ENCODE assay signal across 8 mouse cellular contexts in genomic region chr13:100125258-100125643, GRCm38 (mm10). TPM values are rescaled to one million over a fixed set of nuclear protein-coding genes. Genes with fewer than 3 reads are reported as not detected.
DNase-seq lines count a peak whose midpoint lies in the region; ATAC-seq and TF ChIP-seq lines count a peak whose summit lies in the region.

No protein-coding gene starts in this region.

- no peaks in the 10 kb centered on the region for H3K27me3 ChIP-seq in heart, embryonic 13.5 days (replicated peaks)
- H3K27me3 ChIP-seq in MEL (ENCODE audit: control insufficient read depth in 1 of 2, insufficient read depth in 2 of 2, low read length in 2 of 2), result no peaks in the 10 kb centered on the region
- no peaks in the 10 kb centered on the region for H3K27me3 ChIP-seq in hindbrain, embryonic 10.5 days (ENCODE audit: insufficient read depth, poor library complexity, severe bottlenecking)
- H3K27me3 ChIP-seq in midbrain, embryonic 10.5 days (ENCODE audit: low read depth, poor library complexity, severe bottlenecking), result no peaks in the 10 kb centered on the region

- H3K9ac ChIP-seq in heart, embryonic 13.5 days, result peak overlapping the region; percentile 94
- H3K9ac ChIP-seq in MEL (ENCODE audit: control insufficient read depth, low read depth, low read length, poor library complexity, severe bottlenecking), result peak overlapping the region; percentile 95

- no peaks in the 10 kb centered on the region for H3K9me3 ChIP-seq in heart, embryonic 13.5 days
- no peaks in the 10 kb centered on the region for H3K9me3 ChIP-seq in MEL (replicated peaks; ENCODE audit: insufficient read depth, low read length)
- H3K9me3 ChIP-seq in hindbrain, embryonic 10.5 days, result no peaks in the 10 kb centered on the region
- no peaks in the 10 kb centered on the region for H3K9me3 ChIP-seq in midbrain, embryonic 10.5 days (replicated peaks)

- DNase-seq in heart, postnatal 10 days, result no peak
- no peak for DNase-seq in MEL (ENCODE audit: low read depth, low spot score)
- no peak for DNase-seq in hindbrain, embryonic 10.5 days (ENCODE audit: low spot score)
- no peak for DNase-seq in midbrain, embryonic 10.5 days (ENCODE audit: low spot score)
- DNase-seq in spleen, adult 18-20 months, result no peak
- DNase-seq in gastrocnemius, postnatal 36 days, result no peak
- no peak for DNase-seq in layer of hippocampus, adult 8-10 months (ENCODE audit: low spot score in 2 of 2)

- H3K79me2 ChIP-seq in MEL (ENCODE audit: control insufficient read depth, insufficient read depth, low read length, poor library complexity), result peaks cover 18% of the 10 kb centered on the region

- TF ChIP-seq POLR2A in MEL (IDR thresholded peaks at IDR 0.05; ENCODE audit: control insufficient read depth in 1 of 2, insufficient read depth in 1 of 2, low read depth in 1 of 2, low read length in 2 of 2, poor library complexity in 1 of 2), result no peak

- peaks cover 36% of the 10 kb centered on the region for H3K36me3 ChIP-seq in heart, embryonic 13.5 days
- peaks cover 0 to 11% of the 10 kb centered on the region in 2 experiments for H3K36me3 ChIP-seq in MEL (ENCODE audit: control insufficient read depth in 1 of 2, insufficient read depth in 2 of 2, low read length in 2 of 2)
- peaks cover 36% of the 10 kb centered on the region for H3K36me3 ChIP-seq in hindbrain, embryonic 10.5 days
- peaks cover 37% of the 10 kb centered on the region for H3K36me3 ChIP-seq in midbrain, embryonic 10.5 days

- intact Hi-C loops in heart, postnatal 10 days (cut with DNase I), result loop anchor here (10.0 kb wide), 1 partner anchor 370 kb away; the partner anchor contains the start of gene Gtf2h2
- intact Hi-C loops in gastrocnemius, postnatal 36 days (cut with DNase I), result no loop called here

- H3K4me3 ChIP-seq in heart, embryonic 13.5 days, result peak overlapping the region; percentile 92
- H3K4me3 ChIP-seq in MEL (ENCODE audit: control insufficient read depth in 1 of 2, insufficient read depth in 1 of 2, low read depth in 2 of 2, low read length in 2 of 2), result peak overlapping the region; percentile 92 to 98
- peak overlapping the region; percentile 97 for H3K4me3 ChIP-seq in hindbrain, embryonic 10.5 days
- peak overlapping the region; percentile 98 for H3K4me3 ChIP-seq in midbrain, embryonic 10.5 days

- ATAC-seq in heart, embryonic 13.5 days (ENCODE audit: extremely low read depth, insufficient number of reproducible peaks, low FRiP score, low TSS enrichment), result no peak

- H3K4me1 ChIP-seq in heart, embryonic 13.5 days, result peaks cover 18% of the 10 kb centered on the region
- peaks cover 0 to 7% of the 10 kb centered on the region in 2 experiments; a peak in 3 of 4 replicates for H3K4me1 ChIP-seq in MEL (ENCODE audit: control insufficient read depth in 1 of 2, insufficient read depth in 2 of 2, low read length in 2 of 2)
- H3K4me1 ChIP-seq in hindbrain, embryonic 10.5 days (replicated peaks), result peaks cover 15% of the 10 kb centered on the region
- H3K4me1 ChIP-seq in midbrain, embryonic 10.5 days, result peaks cover 15% of the 10 kb centered on the region

- no peak for TF ChIP-seq RAD21 in MEL (IDR thresholded peaks at IDR 0.05; ENCODE audit: low read depth, low read length)

- H3K4me2 ChIP-seq in heart, embryonic 13.5 days, result peak overlapping the region; percentile 97

- TF ChIP-seq CTCF in MEL (IDR thresholded peaks at IDR 0.05 in 2 of 3, conservative IDR thresholded peaks at IDR 0.05 in 1 of 3; ENCODE audit: control insufficient read depth in 1 of 3, insufficient read depth in 1 of 3, low read depth in 2 of 3, low read length in 3 of 3, poor library complexity in 1 of 3, severe bottlenecking in 1 of 3), result no peak

- 3% methylated on average over 10 of the region's 10 CpGs for WGBS in heart, embryonic 13.5 days
- WGBS in hindbrain, embryonic 10.5 days, result 5% methylated on average over 10 of the region's 10 CpGs
- WGBS in midbrain, embryonic 10.5 days, result 3% methylated on average over 10 of the region's 10 CpGs

- no peak for TF ChIP-seq EP300 in MEL (IDR thresholded peaks at IDR 0.05; ENCODE audit: low read depth in 1 of 2, low read length in 2 of 2)

- 0 out of 2 replicates have a peak overlapping the region, but pooled peaks have one; percentile 24 for H3K27ac ChIP-seq in heart, embryonic 13.5 days (replicated peaks)
- no peak overlapping the region for H3K27ac ChIP-seq in MEL (ENCODE audit: control insufficient read depth, low read depth, low read length)
- peak overlapping the region; percentile 88 for H3K27ac ChIP-seq in hindbrain, embryonic 10.5 days
- peak overlapping the region; percentile 86 for H3K27ac ChIP-seq in midbrain, embryonic 10.5 days (replicated peaks)

TF ChIP-seq in MEL, 35 proteins besides CTCF, POLR2A, EP300 and RAD21:
- TF ChIP-seq SMC3 (IDR thresholded peaks at IDR 0.05; ENCODE audit: low read depth, low read length) (no peak), MAX (IDR thresholded peaks at IDR 0.05; ENCODE audit: low read length) (0 out of 2 replicates have a peak, but pooled peaks have one; percentile 2)

RNA-seq across cellular contexts. Expression of gene Smn1, which starts 0.6 kb away (rescaled TPM):
- polyA plus RNA-seq in heart, embryonic 13.5 days (2015; fragmentation: Nextera tagmentation; extraction: Ambion mirVana), result 30.4 and 30.5 TPM in 2 replicates
- 10 to 100 TPM; 21.6 to 23.5 TPM for total RNA-seq in heart, postnatal 10 days (2021)
- 47.5 and 49.0 TPM in 2 replicates for total RNA-seq in MEL (2012; rRNA removed)
- 100 to 1,000 TPM in 1 of 2 experiments, not detected in 1; 124 TPM for polyA plus RNA-seq in MEL (2012; ENCODE audit: insufficient read depth in 1 of 2, insufficient read length in 2 of 2, low read depth in 1 of 2, low replicate concordance in 2 of 2, missing spikeins in 1 of 2)
- 86.9 and 88.0 TPM in 2 replicates for polyA plus RNA-seq in hindbrain, embryonic 10.5 days (2016; fragmentation: Nextera tagmentation; extraction: Ambion mirVana)
- polyA plus RNA-seq in midbrain, embryonic 10.5 days (2016; fragmentation: Nextera tagmentation; extraction: Ambion mirVana), result 85.9 and 86.4 TPM in 2 replicates
- 10 to 100 TPM; 12.2 to 15.2 TPM for total RNA-seq in gastrocnemius, postnatal 36 days (2021)
- 10 to 100 TPM; 36.1 to 57.4 (median 38.8) TPM for total RNA-seq in layer of hippocampus, adult 8-10 months (2022)

RNA-seq across cellular contexts. Expression of gene Serf1, which starts 17.4 kb away (rescaled TPM):
- 116 and 119 TPM in 2 replicates for polyA plus RNA-seq in heart, embryonic 13.5 days (2015; fragmentation: Nextera tagmentation; extraction: Ambion mirVana)
- total RNA-seq in heart, postnatal 10 days (2021), result 10 to 100 TPM; 17.5 to 20.0 TPM
- 26.4 and 36.8 TPM in 2 replicates for total RNA-seq in MEL (2012; rRNA removed)
- 10 to 100 TPM in 1 of 2 experiments, not detected in 1; 57.6 TPM for polyA plus RNA-seq in MEL (2012; ENCODE audit: insufficient read depth in 1 of 2, insufficient read length in 2 of 2, low read depth in 1 of 2, low replicate concordance in 2 of 2, missing spikeins in 1 of 2)
- polyA plus RNA-seq in hindbrain, embryonic 10.5 days (2016; fragmentation: Nextera tagmentation; extraction: Ambion mirVana), result 156 and 208 TPM in 2 replicates
- 145 and 172 TPM in 2 replicates for polyA plus RNA-seq in midbrain, embryonic 10.5 days (2016; fragmentation: Nextera tagmentation; extraction: Ambion mirVana)
- 1 to 10 TPM; 6.6 to 7.9 TPM for total RNA-seq in gastrocnemius, postnatal 36 days (2021)
- 10 to 100 TPM in 2 of 4 experiments, 1 to 10 TPM in 2; 8.5 to 13.2 (median 11.4) TPM for total RNA-seq in layer of hippocampus, adult 8-10 months (2022)

RNA-seq across cellular contexts. Expression of gene Bdp1, which starts 21.4 kb away (rescaled TPM):
- polyA plus RNA-seq in heart, embryonic 13.5 days (2015; fragmentation: Nextera tagmentation; extraction: Ambion mirVana), result 17.9 and 19.2 TPM in 2 replicates
- 10 to 100 TPM; 23.9 to 29.5 TPM for total RNA-seq in heart, postnatal 10 days (2021)
- 23.3 and 27.2 TPM in 2 replicates for total RNA-seq in MEL (2012; rRNA removed)
- polyA plus RNA-seq in MEL (2012; ENCODE audit: insufficient read depth in 1 of 2, insufficient read length in 2 of 2, low read depth in 1 of 2, low replicate concordance in 2 of 2, missing spikeins in 1 of 2), result 10 to 100 TPM; 19.7 to 73.2 TPM
- 19.3 and 26.2 TPM in 2 replicates for polyA plus RNA-seq in hindbrain, embryonic 10.5 days (2016; fragmentation: Nextera tagmentation; extraction: Ambion mirVana)
- 26.4 and 27.6 TPM in 2 replicates for polyA plus RNA-seq in midbrain, embryonic 10.5 days (2016; fragmentation: Nextera tagmentation; extraction: Ambion mirVana)
- 10 to 100 TPM; 12.8 to 16.4 TPM for total RNA-seq in gastrocnemius, postnatal 36 days (2021)
- 10 to 100 TPM; 33.5 to 48.0 (median 45.6) TPM for total RNA-seq in layer of hippocampus, adult 8-10 months (2022)
